In genomic region chr2:37587919-37588318, GRCm38 (mm10) we compare ENCODE assay signal across 28 mouse cellular contexts.
DNase-seq lines count a peak whose midpoint lies in the region; ATAC-seq and TF ChIP-seq lines count a peak whose summit lies in the region.
"Had no signal": no experiment of that assay in that cellular context is flagged by ENCODE, and none has a peak within 500 bp of the region (broad histone marks: within the 10 kb centered on the region; RNA-seq: fewer than 3 reads in every experiment).

No protein-coding gene starts in this region.

- no peak for TF ChIP-seq CTCF in liver, adult 2 months (IDR thresholded peaks at IDR 0.05; ENCODE audit: low read depth, low read length)
- TF ChIP-seq CTCF in stomach, postnatal 0 days (IDR thresholded peaks at IDR 0.05; ENCODE audit: low read depth) = no peak

- TF ChIP-seq EP300 in stomach, postnatal 0 days (optimal IDR thresholded peaks at IDR 0.05) = no peak

- DNase-seq in liver, adult 2 months (ENCODE audit: extremely low read depth, low read depth, low spot score) = peak; percentile 90
- no peak for DNase-seq in liver, embryonic 11.5 days (ENCODE audit: low spot score)
- peak; percentile 8 for DNase-seq in midbrain, embryonic 11.5 days (ENCODE audit: low spot score, missing footprints)
- no peak for DNase-seq in midbrain, embryonic 10.5 days (ENCODE audit: low spot score)
- DNase-seq in gonadal fat pad, adult 2 months (ENCODE audit: low read depth) = peak; percentile 14
- no peak for DNase-seq in stomach, postnatal 0 days (ENCODE audit: low spot score)
- no peak for DNase-seq in right cerebral cortex, postnatal 14 days
- DNase-seq: adrenal gland, adult 2 months; adrenal gland, postnatal 14 days; cerebellum, adult 11 months; cerebellum, adult 2 months; cerebellum, adult 9-11 months; cerebellum, postnatal 25 days; forebrain, postnatal 0 days; gastrocnemius, adult 2 months; gastrocnemius, postnatal 14 days; heart, adult 18-20 months; heart, postnatal 10 days; heart, postnatal 36 days had no signal

- H3K36me3 ChIP-seq in liver, adult 2 months (ENCODE audit: control insufficient read depth, insufficient read depth, low read length) = peaks cover 10% of the 10 kb centered on the region
- no peaks in the 10 kb centered on the region for H3K36me3 ChIP-seq in liver, embryonic 11.5 days (ENCODE audit: control insufficient read depth, insufficient read depth, low read length)
- no peaks in the 10 kb centered on the region for H3K36me3 ChIP-seq in midbrain, embryonic 11.5 days (ENCODE audit: control insufficient read depth, insufficient read depth, low read length)
- H3K36me3 ChIP-seq in midbrain, embryonic 10.5 days = peaks cover 47% of the 10 kb centered on the region
- no peaks in the 10 kb centered on the region for H3K36me3 ChIP-seq in stomach, postnatal 0 days (ENCODE audit: control insufficient read depth, insufficient read depth, low read length)
- peaks cover 27% of the 10 kb centered on the region for H3K36me3 ChIP-seq in hindbrain, embryonic 13.5 days
- H3K36me3 ChIP-seq: embryonic facial prominence, embryonic 15.5 days had no signal

- H3K79me2 ChIP-seq in liver, adult 2 months (ENCODE audit: control insufficient read depth, insufficient read depth, low read length) = no peaks in the 10 kb centered on the region

- H3K4me2 ChIP-seq in liver, embryonic 11.5 days = no peak overlapping the region
- H3K4me2 ChIP-seq in midbrain, embryonic 11.5 days = no peak overlapping the region
- H3K4me2 ChIP-seq in stomach, postnatal 0 days (replicated peaks; ENCODE audit: low read depth) = no peak overlapping the region
- no peak overlapping the region for H3K4me2 ChIP-seq in hindbrain, embryonic 13.5 days
- H3K4me2 ChIP-seq: embryonic facial prominence, embryonic 12.5 days; embryonic facial prominence, embryonic 15.5 days; heart, embryonic 12.5 days; heart, embryonic 15.5 days; hindbrain, embryonic 14.5 days had no signal

- H3K9me3 ChIP-seq in liver, embryonic 11.5 days (ENCODE audit: control insufficient read depth, low read length) = no peaks in the 10 kb centered on the region
- H3K9me3 ChIP-seq in midbrain, embryonic 11.5 days (ENCODE audit: control insufficient read depth, low read length) = no peaks in the 10 kb centered on the region
- H3K9me3 ChIP-seq in midbrain, embryonic 10.5 days (replicated peaks) = no peaks in the 10 kb centered on the region
- H3K9me3 ChIP-seq in stomach, postnatal 0 days (ENCODE audit: control insufficient read depth, low read length) = no peaks in the 10 kb centered on the region
- H3K9me3 ChIP-seq in hindbrain, embryonic 13.5 days = no peaks in the 10 kb centered on the region
- H3K9me3 ChIP-seq: embryonic facial prominence, embryonic 12.5 days; embryonic facial prominence, embryonic 15.5 days; heart, embryonic 12.5 days; heart, embryonic 15.5 days; hindbrain, embryonic 10.5 days had no signal

- no peak for TF ChIP-seq POLR2A in liver, adult 2 months (IDR thresholded peaks at IDR 0.05; ENCODE audit: extremely low read depth, insufficient read depth, low read length)

- ATAC-seq in liver, embryonic 11.5 days (replicated peaks; ENCODE audit: low FRiP score) = no peak
- no peak for ATAC-seq in midbrain, embryonic 11.5 days (ENCODE audit: low FRiP score)
- peak; percentile 59; the same call in 1 of the 2 replicates for ATAC-seq in stomach, postnatal 0 days (ENCODE audit: low FRiP score, low TSS enrichment)
- ATAC-seq in hindbrain, embryonic 13.5 days (ENCODE audit: low FRiP score) = no peak
- ATAC-seq: forebrain, embryonic 14.5 days; forebrain, postnatal 0 days; Patski had no signal

- peaks cover 5% of the 10 kb centered on the region; the same call in 1 of the 2 replicates for H3K4me1 ChIP-seq in liver, adult 2 months (ENCODE audit: control insufficient read depth, insufficient read depth, low read length)
- no peaks in the 10 kb centered on the region for H3K4me1 ChIP-seq in liver, embryonic 11.5 days (replicated peaks; ENCODE audit: control insufficient read depth, insufficient read depth, low read length)
- no peaks in the 10 kb centered on the region for H3K4me1 ChIP-seq in midbrain, embryonic 11.5 days (ENCODE audit: control insufficient read depth, insufficient read depth, low read length)
- H3K4me1 ChIP-seq in midbrain, embryonic 10.5 days = no peaks in the 10 kb centered on the region
- H3K4me1 ChIP-seq in stomach, postnatal 0 days (replicated peaks; ENCODE audit: control insufficient read depth, insufficient read depth) = no peaks in the 10 kb centered on the region
- H3K4me1 ChIP-seq in hindbrain, embryonic 13.5 days (replicated peaks) = no peaks in the 10 kb centered on the region
- H3K4me1 ChIP-seq: embryonic facial prominence, embryonic 12.5 days; embryonic facial prominence, embryonic 15.5 days; heart, embryonic 12.5 days; heart, embryonic 15.5 days; hindbrain, embryonic 10.5 days had no signal

- no peaks in the 10 kb centered on the region for H3K27me3 ChIP-seq in liver, adult 2 months (ENCODE audit: control insufficient read depth, insufficient read depth, low read length)
- no peaks in the 10 kb centered on the region for H3K27me3 ChIP-seq in liver, embryonic 11.5 days (replicated peaks; ENCODE audit: control insufficient read depth, insufficient read depth, low read length)
- H3K27me3 ChIP-seq in midbrain, embryonic 11.5 days (ENCODE audit: control insufficient read depth, insufficient read depth, low read length) = no peaks in the 10 kb centered on the region
- H3K27me3 ChIP-seq in midbrain, embryonic 10.5 days (ENCODE audit: low read depth, poor library complexity, severe bottlenecking) = no peaks in the 10 kb centered on the region
- no peaks in the 10 kb centered on the region for H3K27me3 ChIP-seq in stomach, postnatal 0 days (ENCODE audit: control insufficient read depth, insufficient read depth, low read length)
- no peaks in the 10 kb centered on the region for H3K27me3 ChIP-seq in hindbrain, embryonic 13.5 days
- H3K27me3 ChIP-seq: embryonic facial prominence, embryonic 12.5 days; embryonic facial prominence, embryonic 15.5 days; heart, embryonic 12.5 days; heart, embryonic 15.5 days; Patski had no signal

- H3K4me3 ChIP-seq in liver, adult 2 months (ENCODE audit: insufficient read depth, low read depth, low read length) = no peak overlapping the region
- H3K4me3 ChIP-seq in liver, embryonic 11.5 days (ENCODE audit: low read depth, low read length) = no peak overlapping the region
- H3K4me3 ChIP-seq in midbrain, embryonic 11.5 days (ENCODE audit: low read depth, low read length) = no peak overlapping the region
- no peak overlapping the region for H3K4me3 ChIP-seq in midbrain, embryonic 10.5 days
- no peak overlapping the region for H3K4me3 ChIP-seq in stomach, postnatal 0 days (ENCODE audit: low read depth, low read length)
- H3K4me3 ChIP-seq in hindbrain, embryonic 13.5 days = no peak overlapping the region
- H3K4me3 ChIP-seq: embryonic facial prominence, embryonic 12.5 days; embryonic facial prominence, embryonic 15.5 days; gastrocnemius, adult 2 months; heart, embryonic 12.5 days; heart, embryonic 15.5 days; hindbrain, embryonic 10.5 days had no signal

- no peak overlapping the region for H3K9ac ChIP-seq in liver, adult 2 months (ENCODE audit: low read depth, low read length)
- no peak overlapping the region for H3K9ac ChIP-seq in liver, embryonic 11.5 days (ENCODE audit: low read depth, low read length)
- no peak overlapping the region for H3K9ac ChIP-seq in midbrain, embryonic 11.5 days (ENCODE audit: low read length)
- no peak overlapping the region for H3K9ac ChIP-seq in stomach, postnatal 0 days (ENCODE audit: low read length)
- H3K9ac ChIP-seq in hindbrain, embryonic 13.5 days = no peak overlapping the region
- H3K9ac ChIP-seq: embryonic facial prominence, embryonic 12.5 days; embryonic facial prominence, embryonic 15.5 days; forebrain, postnatal 0 days; heart, embryonic 12.5 days; heart, embryonic 15.5 days; hindbrain, embryonic 14.5 days had no signal

- H3K27ac ChIP-seq in liver, adult 2 months (replicated peaks; ENCODE audit: insufficient read depth, low read depth, low read length) = no peak overlapping the region
- H3K27ac ChIP-seq in liver, embryonic 11.5 days (ENCODE audit: low read depth, low read length) = no peak overlapping the region
- H3K27ac ChIP-seq in midbrain, embryonic 11.5 days (ENCODE audit: low read depth, low read length) = no peak overlapping the region
- H3K27ac ChIP-seq in midbrain, embryonic 10.5 days (replicated peaks) = no peak overlapping the region
- H3K27ac ChIP-seq in stomach, postnatal 0 days (replicated peaks) = no peak overlapping the region
- no peak overlapping the region for H3K27ac ChIP-seq in hindbrain, embryonic 13.5 days
- H3K27ac ChIP-seq: embryonic facial prominence, embryonic 12.5 days; embryonic facial prominence, embryonic 15.5 days; gastrocnemius, adult 2 months; heart, embryonic 15.5 days; hindbrain, embryonic 10.5 days; hindbrain, embryonic 14.5 days had no signal

Comparison
In these comparisons a context has a peak if more than half of its experiments do, and no peak if none do; other contexts are left out.
1. DNase-seq: peak in liver, adult 2 months (single experiment), midbrain, embryonic 11.5 days (single experiment) and gonadal fat pad, adult 2 months (single experiment); none in liver, embryonic 11.5 days (single experiment), midbrain, embryonic 10.5 days (single experiment), stomach, postnatal 0 days (single experiment) and right cerebral cortex, postnatal 14 days (single experiment).